Mouse (Mus musculus) frontal cortex, postnatal 36 days (tissue): ENCODE results near the gene Pip5k1b.

Experiments
- DNase-seq, 2 experiments: peaks; one replicate each; pipeline ENCODE4 v3.0.0; 2022; ENCODE audit warnings: low spot score in 2 of 2

The Pip5k1b gene

GRCm38 (mm10) chr19:24307271-24308221 is 248.1 kb downstream of the Pip5k1b start:
- DNase-seq = no peak

GRCm38 (mm10) chr19:24306351-24306750 is 249.3 kb downstream of the Pip5k1b start:
- no peak for DNase-seq

- no peak for DNase-seq
Observed at GRCm38 (mm10) chr19:24302198-24302597, 253.5 kb downstream of the Pip5k1b start.

- DNase-seq = no peak
Observed at GRCm38 (mm10) chr19:24301768-24302148, 253.9 kb downstream of the Pip5k1b start.

GRCm38 (mm10) chr19:24300994-24301767 is 254.5 kb downstream of the Pip5k1b start:
- peak; percentile 57 to 59 for DNase-seq

DNA sequence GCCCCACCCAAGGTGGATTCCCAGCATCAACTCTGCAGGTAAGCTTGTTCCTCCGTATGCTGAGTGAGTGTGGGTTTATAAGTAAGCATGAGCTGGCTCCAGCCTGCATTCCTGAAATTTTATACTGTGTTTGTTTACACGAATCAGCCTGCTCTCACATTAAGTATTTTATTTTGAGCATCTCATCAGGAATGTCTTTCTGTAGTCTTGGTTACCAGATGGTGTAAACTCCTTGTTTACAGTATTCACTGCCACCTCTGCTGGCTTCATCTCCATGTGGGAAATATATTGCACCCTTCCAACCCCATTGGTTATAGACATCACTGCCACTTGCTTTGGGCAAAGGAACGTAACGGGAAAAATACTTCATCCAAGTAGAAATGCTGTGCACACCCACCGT is 262.1 kb downstream of the Pip5k1b start:
- DNase-seq = no peak

DNA sequence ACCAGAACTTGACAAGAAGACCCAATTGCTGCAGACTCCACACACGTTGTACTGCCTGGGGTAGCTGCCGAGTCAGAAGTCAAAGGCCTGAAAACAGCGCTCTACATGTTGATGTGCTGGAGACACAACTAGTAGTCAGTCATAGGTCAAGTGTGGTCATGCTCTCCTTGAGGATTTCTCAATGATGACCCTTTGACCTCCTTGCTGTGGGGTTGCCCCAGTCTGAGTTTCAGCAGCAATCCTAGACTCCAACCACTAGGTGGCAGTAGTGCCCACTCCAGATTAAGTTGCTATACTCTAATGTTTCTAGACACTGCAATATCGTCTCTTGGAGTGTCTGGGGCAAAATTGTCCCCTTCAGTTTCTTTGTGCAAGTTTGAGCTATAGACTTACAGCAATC is 271.5 kb downstream of the Pip5k1b start:
- peak; percentile 36 to 38 for DNase-seq

DNA sequence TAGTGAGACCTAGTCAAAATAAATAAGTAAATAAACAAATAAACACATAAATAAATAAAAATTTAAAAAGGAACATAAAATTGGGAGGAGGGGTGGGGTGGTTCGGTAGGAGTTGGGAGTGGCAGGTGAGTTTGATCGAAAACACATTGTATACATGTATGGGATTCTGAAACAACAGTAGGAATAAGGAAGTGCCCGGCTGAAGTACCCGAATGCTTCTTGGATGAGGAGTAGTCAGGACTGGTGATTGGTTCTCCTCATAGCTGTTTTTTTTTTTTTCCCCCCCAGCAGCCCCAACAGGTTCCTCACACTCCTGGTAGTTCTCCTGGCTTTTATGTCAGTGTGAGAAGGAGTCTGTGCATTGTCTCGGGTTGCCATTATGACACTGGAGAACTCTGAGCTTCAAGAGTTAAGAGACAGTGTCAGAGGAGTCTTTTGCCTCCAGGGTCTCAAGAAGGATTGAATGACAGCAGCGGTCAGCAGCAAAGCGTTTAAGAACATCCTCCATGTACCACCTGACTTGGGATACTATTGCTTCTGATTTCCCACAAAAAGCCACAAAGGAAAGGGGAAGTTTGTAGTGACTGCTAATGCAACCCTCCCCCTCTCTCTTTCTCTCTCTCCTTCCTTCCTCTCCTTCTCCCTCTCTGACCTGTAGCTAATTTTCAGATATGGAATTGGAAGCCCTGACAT is 274.2 kb downstream of the Pip5k1b start:
- DNase-seq = no peak

- DNase-seq = peak; percentile 10 to 36
Observed at GRCm38 (mm10) chr19:24280601-24281228, 275.0 kb downstream of the Pip5k1b start, which contains the start of gene Fxn. Fxn (minus strand) TSS chr19:24280605.

- DNase-seq = peak; percentile 76 to 78
Observed at GRCm38 (mm10) chr19:24279706-24280600, 275.7 kb downstream of the Pip5k1b start.

GRCm38 (mm10) chr19:24278859-24279258 is 276.8 kb downstream of the Pip5k1b start:
- no peak for DNase-seq

DNA sequence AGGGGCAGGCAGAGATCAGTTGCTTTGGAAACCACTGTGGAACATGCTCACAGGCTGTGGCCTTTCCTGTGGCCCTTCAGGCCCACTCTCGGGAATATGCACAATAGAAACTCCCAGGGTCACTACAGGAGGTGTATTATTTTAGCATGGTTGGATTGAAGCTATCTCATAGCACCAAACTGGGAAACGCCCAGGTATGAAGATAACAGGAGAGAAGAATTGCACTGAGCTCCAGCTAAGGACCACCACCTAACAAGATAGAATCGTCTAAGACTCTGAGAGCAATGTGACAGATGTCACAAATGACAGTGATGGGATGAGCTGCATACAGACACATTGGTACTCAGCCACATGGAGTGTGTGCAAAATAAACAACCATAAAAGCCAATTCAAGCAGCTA is 281.4 kb downstream of the Pip5k1b start:
- no peak for DNase-seq

DNA sequence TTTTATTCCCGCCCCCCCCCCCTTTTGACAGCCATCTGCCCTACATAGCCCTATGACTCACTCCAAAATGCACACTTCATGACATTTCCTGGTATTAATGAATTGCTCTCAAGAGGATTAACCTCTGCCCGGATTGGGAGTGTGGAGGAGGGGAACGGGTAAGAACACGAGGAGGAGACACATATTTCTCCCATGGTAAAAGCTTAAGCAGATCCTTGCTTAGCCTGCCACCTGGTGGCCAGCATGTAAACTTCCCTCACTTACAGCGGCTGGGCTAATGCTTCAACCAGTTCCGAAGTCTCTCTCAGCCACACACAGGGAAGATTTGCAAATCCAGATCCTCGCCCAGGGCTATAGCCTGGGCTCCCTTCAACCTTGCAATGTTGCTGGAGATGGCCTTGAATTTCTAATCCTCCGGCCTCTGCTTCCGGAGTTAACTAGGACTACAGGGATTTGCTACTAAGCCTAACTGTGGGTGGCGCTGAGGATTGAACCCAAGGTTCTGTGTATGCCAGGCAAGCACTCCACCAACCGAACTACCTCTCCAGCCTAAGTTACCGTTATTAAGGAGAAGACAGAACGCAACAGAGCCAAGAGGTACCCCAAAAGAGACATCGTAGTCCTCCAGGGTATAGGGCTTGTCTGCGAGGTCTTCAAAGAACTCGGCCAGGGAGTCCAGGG is 283.8 kb downstream of the Pip5k1b start:
- peak; percentile 73 to 78 for DNase-seq

DNA sequence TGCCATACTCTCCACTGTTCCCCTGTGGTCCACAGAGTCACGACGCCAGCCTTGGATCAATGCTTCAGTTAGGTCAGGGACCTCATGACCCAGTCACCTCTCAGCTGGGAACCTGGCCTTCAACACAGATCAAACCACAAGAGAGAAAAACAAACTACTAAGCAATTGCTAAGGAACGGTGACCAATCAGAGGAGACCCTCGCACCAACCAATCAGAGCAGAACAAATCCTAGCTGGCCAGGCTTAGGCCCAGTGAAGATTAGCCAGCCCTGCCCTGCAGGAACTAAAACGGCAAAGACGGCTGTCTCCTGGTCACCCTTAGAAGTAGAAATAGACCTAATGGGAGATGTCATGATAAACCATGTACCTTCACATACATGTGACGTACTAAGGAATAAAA is 284.3 kb downstream of the Pip5k1b start:
- DNase-seq = peak; percentile 9 to 36

DNA sequence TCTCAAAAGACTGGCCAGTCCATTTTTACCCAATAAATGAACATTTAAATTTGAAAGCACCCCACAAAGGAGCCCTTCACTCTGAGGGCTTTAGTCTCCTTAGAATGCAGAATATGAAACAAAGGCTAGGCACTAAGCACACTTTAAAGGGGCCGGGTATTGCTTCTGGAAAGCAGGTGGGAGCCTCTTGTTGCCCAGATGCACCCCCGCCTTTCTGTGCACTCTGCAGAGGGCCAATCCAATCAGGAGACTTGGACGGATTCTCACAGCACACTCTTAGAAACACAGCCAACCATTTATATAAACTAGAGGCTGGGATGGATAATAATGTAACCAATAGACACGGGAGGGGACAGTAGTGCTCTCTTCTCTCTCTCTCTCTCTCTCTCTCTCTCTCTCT is 287.1 kb downstream of the Pip5k1b start:
- DNase-seq = no peak

DNA sequence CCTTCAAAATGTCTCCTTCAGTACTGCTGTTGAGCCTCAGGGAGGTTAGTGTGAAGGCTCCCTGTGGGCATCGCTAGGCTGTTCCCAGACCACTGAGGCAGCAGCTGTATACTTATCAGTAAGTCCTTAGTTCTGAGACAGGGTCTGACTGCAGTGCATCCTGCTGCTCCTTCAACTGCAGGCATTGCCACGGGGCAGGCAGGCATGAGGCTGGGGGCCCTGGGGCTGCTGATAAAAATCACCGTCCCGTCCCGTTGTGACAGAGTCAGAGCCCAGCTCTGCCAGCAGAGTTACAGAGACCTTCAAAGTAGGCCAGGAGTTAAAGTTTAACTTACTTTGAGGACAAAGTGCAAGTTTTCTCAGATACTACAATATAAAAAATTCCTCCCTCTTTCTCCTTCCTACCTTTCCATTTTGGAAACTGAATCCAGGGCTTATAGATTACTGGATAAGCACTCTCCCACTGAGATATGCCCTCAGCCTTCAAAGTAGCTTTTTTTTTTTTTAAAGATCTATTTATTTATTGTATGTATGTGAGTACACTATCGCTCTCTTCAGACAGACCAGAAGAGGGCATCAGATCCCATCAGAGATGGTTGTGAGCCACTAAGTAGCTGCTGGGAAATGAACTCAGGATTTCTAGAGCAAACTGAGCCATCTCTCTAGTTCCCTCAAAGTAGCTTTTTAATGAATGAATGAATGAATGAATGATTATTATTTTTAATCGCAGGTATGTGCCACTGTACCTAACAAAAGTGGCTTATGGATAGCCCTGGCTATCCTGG is 289.4 kb downstream of the Pip5k1b start:
- DNase-seq = no peak

- DNase-seq = peak; percentile 74 to 88
Observed at GRCm38 (mm10) chr19:24264991-24265390, 290.7 kb downstream of the Pip5k1b start.

DNA sequence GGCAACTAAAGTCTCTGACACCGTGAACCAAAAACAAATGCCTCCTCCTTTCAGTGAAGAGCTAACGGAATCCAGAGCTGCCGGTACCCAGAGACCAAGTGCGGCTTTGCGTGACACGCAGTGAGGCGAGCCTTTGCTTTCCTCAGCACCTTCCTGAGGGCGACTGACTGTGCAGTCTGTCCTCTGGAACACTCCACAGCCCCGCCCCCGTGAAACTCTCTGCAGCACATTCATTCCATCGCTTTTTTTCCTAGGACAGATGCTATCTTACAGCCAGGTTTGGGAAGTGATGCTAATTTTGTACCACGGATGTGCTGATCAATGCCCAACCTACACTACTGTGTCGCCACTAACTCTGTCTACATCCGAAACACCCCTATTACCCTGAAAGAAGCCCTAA is 292.9 kb downstream of the Pip5k1b start:
- no peak for DNase-seq
